Mouse (Mus musculus) liver, adult 2 months (tissue): Measurements from ENCODE around the gene Myod1. TPM values are rescaled to one million over a fixed set of nuclear protein-coding genes. Genes with fewer than 3 reads are reported as not detected.
A peak's percentile ranks its signal among the peaks of the same experiment; 100 is the strongest.

ENCODE experiments used
- DNase-seq: peaks from one replicate; pipeline ENCODE4 v3.0.0-alpha.2; 2011; ENCODE audit warnings: low read depth, low spot score; ENCODE audit errors: extremely low read depth
- H3K27ac ChIP-seq: fragments of 200-500 bp; replicated peaks from 2 replicates; pipeline ENCODE4 v1.5.1; 2012; ENCODE audit warnings: low read depth, mild to moderate bottlenecking, control low read depth, inconsistent platforms, low read length; ENCODE audit not compliant: insufficient read depth
- H3K27me3 ChIP-seq: fragments of 200-500 bp; 2 replicates; pipeline ENCODE4 v1.6.1; 2012; ENCODE audit warnings: mild to moderate bottlenecking, moderate library complexity, low read length, inconsistent platforms; ENCODE audit not compliant: control insufficient read depth, insufficient read depth
- H3K36me3 ChIP-seq: fragments of 200-500 bp; 2 replicates; pipeline ENCODE4 v1.6.1; 2012; ENCODE audit warnings: low read length, inconsistent platforms; ENCODE audit not compliant: control insufficient read depth, insufficient read depth
- H3K4me1 ChIP-seq: fragments of 200-500 bp; 2 replicates; pipeline ENCODE4 v1.6.1; 2011; ENCODE audit warnings: low read length; ENCODE audit not compliant: control insufficient read depth, insufficient read depth
- H3K4me3 ChIP-seq: fragments of 200-500 bp; 2 replicates; pipeline ENCODE4 v1.5.1; 2011; ENCODE audit warnings: low read depth, mild to moderate bottlenecking, control low read depth, low read length, moderate library complexity; ENCODE audit not compliant: insufficient read depth
- H3K79me2 ChIP-seq: fragments of 200-500 bp; 2 replicates; pipeline ENCODE4 v1.6.1; 2012; ENCODE audit warnings: inconsistent platforms, mild to moderate bottlenecking, low read length, moderate library complexity; ENCODE audit not compliant: control insufficient read depth, insufficient read depth
- H3K9ac ChIP-seq: fragments of 200-500 bp; 2 replicates; pipeline ENCODE4 v1.6.1; 2012; ENCODE audit warnings: low read depth, mild to moderate bottlenecking, control low read depth, inconsistent platforms, low read length
- CTCF ChIP-seq: fragments of 200-500 bp; IDR thresholded peaks from 2 replicates; pipeline ENCODE4 v1.5.1; 2011; ENCODE audit warnings: low read depth, low read length, control low read depth
- POLR2A ChIP-seq: fragments of 200-500 bp; IDR thresholded peaks from 2 replicates; pipeline ENCODE4 v1.6.1; 2011; ENCODE audit warnings: low read length, control low read depth; ENCODE audit not compliant: insufficient read depth; ENCODE audit errors: extremely low read depth
- WGBS: fragments of 180-500 bp; shearing (Covaris S2); methylation state at CpG from one replicate; pipeline ENCODE4 v1.1.7; 2018; 5-methylcytosine and 5-hydroxymethylcytosine counted together
- polyA plus RNA-seq: library from polyadenylated mRNA; depleted of rRNA; stranded (reverse); fragments of >200 nt; gene quantifications from 2 replicates; pipeline ENCODE4 v1.2.3, GENCODE M21; 2012
- total RNA-seq: library from RNA; depleted of rRNA; stranded (reverse); fragments of >200 nt; gene quantifications from 2 replicates; pipeline ENCODE4 v1.2.3, GENCODE M21; 2014

Myod1 gene
- total and polyA plus RNA-seq, 2 experiments: not detected

GRCm38 (mm10) chr7:46393116-46393515, 16.8 kb downstream of the Myod1 start:
- 0% methylated on average over 2 of the region's 2 CpGs for WGBS
- Histone ChIP-seq H3K27ac (no peak overlapping the region), H3K4me1 (no peaks in the 10 kb centered on the region), H3K79me2 (no peaks in the 10 kb centered on the region), H3K36me3 (no peaks in the 10 kb centered on the region), H3K9ac (no peak overlapping the region), H3K27me3 (peaks cover 25% of the 10 kb centered on the region), H3K4me3 (no peak overlapping the region)
- TF ChIP-seq POLR2A (no peak), CTCF (peak; percentile 98)
- peak; percentile 51 for DNase-seq

- WGBS: 39% methylated on average over 12 of the region's 12 CpGs
- Histone ChIP-seq H3K9ac (no peak overlapping the region), H3K27me3 (peaks cover 29% of the 10 kb centered on the region), H3K79me2 (no peaks in the 10 kb centered on the region), H3K27ac (no peak overlapping the region), H3K4me1 (no peaks in the 10 kb centered on the region), H3K36me3 (no peaks in the 10 kb centered on the region), H3K4me3 (no peak overlapping the region)
- TF ChIP-seq CTCF (no peak), POLR2A (no peak)
- no peak for DNase-seq
Observed at GRCm38 (mm10) chr7:46393718-46394511, 17.6 kb downstream of the Myod1 start.

DNA sequence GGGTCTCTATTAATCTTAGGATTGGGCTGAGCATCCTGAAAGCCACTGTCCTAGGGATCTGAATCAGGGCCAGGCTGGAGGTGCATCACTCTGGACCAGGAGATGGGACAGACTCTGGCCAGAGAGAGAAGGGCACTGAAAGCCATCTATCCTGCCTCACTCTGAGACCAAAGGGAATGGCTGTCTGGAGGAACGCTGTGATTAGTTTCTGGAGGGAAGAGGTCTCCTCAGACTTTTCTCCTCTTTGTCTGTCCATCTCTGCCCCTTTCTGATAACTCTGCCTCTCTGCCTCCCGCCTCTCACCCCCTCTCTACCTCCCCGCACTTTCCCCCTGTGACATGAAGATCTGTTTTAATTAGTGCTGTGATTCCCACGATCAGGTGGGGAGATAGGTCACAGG, 18.7 kb downstream of the Myod1 start:
- H3K36me3 ChIP-seq: no peaks in the 10 kb centered on the region
- peaks cover 29% of the 10 kb centered on the region for H3K27me3 ChIP-seq
- TF ChIP-seq CTCF (no peak), POLR2A (no peak)
- H3K4me1 ChIP-seq: no peaks in the 10 kb centered on the region
- H3K9ac ChIP-seq: no peak overlapping the region
- DNase-seq: no peak
- H3K79me2 ChIP-seq: no peaks in the 10 kb centered on the region
- no peak overlapping the region for H3K27ac ChIP-seq
- H3K4me3 ChIP-seq: no peak overlapping the region
- 57% methylated on average over 4 of the region's 4 CpGs for WGBS

- no peak overlapping the region for H3K4me3 ChIP-seq
- WGBS: 27% methylated on average over 6 of the region's 6 CpGs
- TF ChIP-seq CTCF: no peak
- no peak for TF ChIP-seq POLR2A
- no peak overlapping the region for H3K27ac ChIP-seq
- H3K36me3 ChIP-seq: no peaks in the 10 kb centered on the region
- H3K9ac ChIP-seq: no peak overlapping the region
- DNase-seq: no peak
- H3K27me3 ChIP-seq: peaks cover 29% of the 10 kb centered on the region
- H3K79me2 ChIP-seq: no peaks in the 10 kb centered on the region
- H3K4me1 ChIP-seq: no peaks in the 10 kb centered on the region
Observed at GRCm38 (mm10) chr7:46395571-46395970, 19.3 kb downstream of the Myod1 start.

DNA sequence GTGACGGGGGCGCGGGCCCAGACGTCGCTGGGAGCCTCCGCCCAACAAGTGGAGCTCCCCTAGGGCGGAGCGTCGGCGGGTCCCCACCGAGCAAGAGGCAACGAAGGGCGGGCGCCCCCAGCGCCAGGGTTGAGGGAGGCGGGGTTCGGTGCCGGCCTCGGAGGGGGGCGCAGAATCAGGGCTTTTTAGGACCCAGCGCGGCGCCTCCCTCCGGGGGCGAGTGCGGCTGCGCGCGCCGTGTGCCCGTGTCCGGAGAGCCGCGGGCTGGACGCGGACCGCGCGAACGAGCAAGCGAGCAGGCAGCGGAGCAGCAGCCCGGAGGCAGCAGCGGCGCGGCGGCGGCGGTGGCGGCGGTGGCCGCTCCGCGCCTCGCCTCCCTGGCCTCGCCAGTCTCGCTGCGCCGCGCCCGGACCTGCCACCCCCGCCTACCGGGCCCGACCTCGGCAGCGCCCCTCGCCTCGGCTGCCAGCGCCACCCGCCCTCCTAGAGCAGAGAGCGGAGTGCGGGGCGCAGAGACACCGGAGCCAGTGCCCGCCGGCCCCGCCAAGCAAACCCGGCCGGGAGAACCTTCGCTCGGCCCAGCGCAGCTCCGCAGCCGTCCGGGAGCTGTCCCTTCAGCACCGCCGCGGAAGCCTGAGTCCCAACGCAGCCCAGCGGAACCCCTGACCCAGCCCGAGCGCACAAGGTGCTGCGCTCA, 20.1 kb downstream of the Myod1 start, which contains the start of gene Kcnc1:
Gene Kcnc1, plus strand, starts transcription at position 267 of the 697 bp plus-strand sequence.
- TF ChIP-seq CTCF (no peak), POLR2A (no peak)
- no peaks in the 10 kb centered on the region for H3K36me3 ChIP-seq
- no peak within 1 kb of the TSS for H3K9ac ChIP-seq
- peaks cover 29% of the 10 kb centered on the region for H3K27me3 ChIP-seq
- DNase-seq: no peak
- no peaks in the 10 kb centered on the region for H3K4me1 ChIP-seq
- no peak within 1 kb of the TSS for H3K27ac ChIP-seq
- WGBS: 2% methylated on average over 71 of the region's 93 CpGs
- no peaks in the 10 kb centered on the region for H3K79me2 ChIP-seq
- no peak within 1 kb of the TSS for H3K4me3 ChIP-seq
